Mouse (Mus musculus): ENCODE data around the gene Atp8b5.

DNA sequence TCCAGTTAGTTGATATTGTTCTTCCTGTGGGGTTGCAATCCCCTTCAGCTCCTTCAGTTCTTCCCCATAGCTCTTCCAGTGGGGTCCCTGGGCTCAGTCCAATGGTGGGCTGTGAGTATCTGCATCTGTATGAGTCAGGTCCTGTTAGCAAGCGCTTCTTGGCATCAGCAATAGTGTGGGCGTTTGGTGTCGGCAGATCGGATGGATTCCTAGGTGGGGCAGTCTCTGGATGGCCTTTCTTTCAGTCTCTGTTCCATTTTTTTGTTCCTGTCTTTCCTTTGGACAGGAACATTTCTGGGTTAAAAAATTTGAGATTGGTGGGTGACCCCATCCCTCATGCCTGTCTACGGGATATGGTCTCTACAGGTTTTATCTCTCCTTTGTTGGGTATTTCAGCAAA is 18.5 kb downstream of the Atp8b5 start:
- TF ChIP-seq CTCF (IDR thresholded peaks at IDR 0.05; ENCODE audit: low read depth): no peak
- no peak for TF ChIP-seq EP300 (IDR thresholded peaks at IDR 0.05; ENCODE audit: low read depth)

Measured in heart, postnatal 0 days (tissue).